Mouse (Mus musculus): ENCODE measurements at regions not wholly inside any gene's neighbourhood (a gene's known extent, or its start where the extent isn't known, plus 50 kb on each side); places are given as distances from the start of the nearest gene placed in this dataset.
A peak's percentile ranks its signal among the peaks of the same experiment; 100 is the strongest.
"Not testable (repeated sequence)": the region's sequence is repeated elsewhere in the genome, so short reads cannot be mapped to it uniquely, and the experiment has no call there.

DNA sequence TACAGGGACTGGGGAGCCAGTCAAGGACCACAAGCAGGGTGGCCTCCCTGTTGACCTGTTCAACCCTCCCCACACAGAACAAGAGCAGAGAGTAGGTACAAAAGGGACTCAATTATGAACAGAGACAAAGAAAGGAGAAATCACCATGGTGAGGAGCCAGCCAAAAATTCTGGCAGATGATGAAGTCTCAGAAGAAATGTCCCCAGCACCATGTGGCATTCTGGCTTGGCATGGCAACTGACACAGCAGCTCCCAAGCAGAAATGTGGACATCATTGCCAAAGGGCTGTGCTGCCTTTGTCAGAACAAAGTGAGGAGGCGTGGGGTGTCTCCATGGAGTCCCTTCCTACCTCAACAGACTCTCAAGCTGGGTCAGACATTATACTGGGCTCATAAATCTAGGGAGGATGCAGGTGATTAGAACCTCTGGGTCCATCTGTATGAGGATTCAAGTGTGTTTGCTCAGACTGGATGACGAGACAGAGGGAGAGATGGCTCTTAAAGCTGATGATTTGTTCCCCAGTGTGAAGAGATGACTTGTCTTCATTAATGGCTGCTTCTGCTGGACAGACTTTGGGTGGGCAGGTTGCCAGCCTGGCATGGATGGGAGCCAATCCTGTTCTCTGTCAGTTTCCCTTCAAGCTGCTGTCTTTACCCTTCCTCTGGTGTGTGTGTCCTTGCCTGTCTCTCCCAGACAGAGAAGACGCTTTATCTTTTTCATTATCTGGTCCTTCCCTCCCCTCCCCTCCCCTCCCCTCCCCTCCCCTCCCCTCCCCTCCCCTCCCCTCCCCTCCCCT lies 120.5 kb upstream of the Fhl2 start:
- DNase-seq (ENCODE audit: low spot score) = no peak
- no peaks in the 10 kb centered on the region for H3K4me1 ChIP-seq
- WGBS = 80% methylated on average over 3 of the region's 3 CpGs
- no peaks in the 10 kb centered on the region for H3K9me3 ChIP-seq
- H3K4me3 ChIP-seq = no peak overlapping the region
- no peak overlapping the region for H3K27ac ChIP-seq (replicated peaks)
- no peaks in the 10 kb centered on the region for H3K36me3 ChIP-seq (replicated peaks)
- H3K27me3 ChIP-seq (replicated peaks; ENCODE audit: low read depth, poor library complexity, severe bottlenecking) = no peaks in the 10 kb centered on the region

- H3K27ac ChIP-seq (replicated peaks); H3K4me1 ChIP-seq; DNase-seq (ENCODE audit: low spot score); H3K27me3 ChIP-seq (replicated peaks; ENCODE audit: low read depth, poor library complexity, severe bottlenecking); H3K4me3 ChIP-seq; H3K36me3 ChIP-seq (replicated peaks): not testable (repeated sequence)
- 94% methylated on average over 10 of the region's 10 CpGs for WGBS
- H3K9me3 ChIP-seq = peaks cover 14% of the 10 kb centered on the region
Measured at GRCm38 (mm10) chr1:43333488-43333887, 110.9 kb upstream of the Nck2 start.

DNA sequence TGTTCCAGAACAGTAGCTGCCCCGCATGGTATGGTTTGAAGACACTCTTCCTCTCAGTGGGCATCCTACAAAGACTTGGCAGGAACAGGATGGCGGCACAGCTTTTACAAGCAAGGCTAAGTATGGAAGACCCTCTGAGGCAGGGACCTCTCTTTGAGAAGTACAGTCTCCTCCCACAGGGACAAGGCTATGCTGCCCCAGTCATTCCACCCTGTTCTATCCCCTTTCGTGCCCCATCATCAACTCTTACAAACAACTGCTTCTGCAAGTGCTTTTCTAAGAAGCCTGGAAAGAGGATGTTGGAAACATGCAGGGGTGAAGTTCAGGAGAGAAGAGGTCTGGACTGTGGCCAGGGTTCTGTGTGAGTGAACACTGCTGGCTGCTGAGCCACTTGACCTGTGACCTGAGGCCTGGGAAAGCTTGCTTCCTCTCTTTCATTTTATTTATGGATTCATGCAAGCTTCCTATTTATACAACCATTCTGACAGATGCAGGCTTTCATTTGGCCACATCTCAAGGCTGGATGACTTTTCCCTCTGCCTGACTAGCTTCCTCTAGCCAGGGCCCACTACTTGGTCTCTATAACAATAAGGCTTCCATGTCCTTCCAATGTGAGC lies 107.1 kb upstream of the Nck2 start:
- no peaks in the 10 kb centered on the region for H3K36me3 ChIP-seq (replicated peaks)
- H3K4me3 ChIP-seq = no peak overlapping the region
- no peak overlapping the region for H3K27ac ChIP-seq (replicated peaks)
- H3K4me1 ChIP-seq = 0 out of 2 replicates have a peak, but pooled peaks cover 5% of the 10 kb centered on the region
- H3K9me3 ChIP-seq = peaks cover 14% of the 10 kb centered on the region
- no peak for DNase-seq (ENCODE audit: low spot score)
- no peaks in the 10 kb centered on the region for H3K27me3 ChIP-seq (replicated peaks; ENCODE audit: low read depth, poor library complexity, severe bottlenecking)
- WGBS = 89% methylated on average over 3 of the region's 3 CpGs

DNA sequence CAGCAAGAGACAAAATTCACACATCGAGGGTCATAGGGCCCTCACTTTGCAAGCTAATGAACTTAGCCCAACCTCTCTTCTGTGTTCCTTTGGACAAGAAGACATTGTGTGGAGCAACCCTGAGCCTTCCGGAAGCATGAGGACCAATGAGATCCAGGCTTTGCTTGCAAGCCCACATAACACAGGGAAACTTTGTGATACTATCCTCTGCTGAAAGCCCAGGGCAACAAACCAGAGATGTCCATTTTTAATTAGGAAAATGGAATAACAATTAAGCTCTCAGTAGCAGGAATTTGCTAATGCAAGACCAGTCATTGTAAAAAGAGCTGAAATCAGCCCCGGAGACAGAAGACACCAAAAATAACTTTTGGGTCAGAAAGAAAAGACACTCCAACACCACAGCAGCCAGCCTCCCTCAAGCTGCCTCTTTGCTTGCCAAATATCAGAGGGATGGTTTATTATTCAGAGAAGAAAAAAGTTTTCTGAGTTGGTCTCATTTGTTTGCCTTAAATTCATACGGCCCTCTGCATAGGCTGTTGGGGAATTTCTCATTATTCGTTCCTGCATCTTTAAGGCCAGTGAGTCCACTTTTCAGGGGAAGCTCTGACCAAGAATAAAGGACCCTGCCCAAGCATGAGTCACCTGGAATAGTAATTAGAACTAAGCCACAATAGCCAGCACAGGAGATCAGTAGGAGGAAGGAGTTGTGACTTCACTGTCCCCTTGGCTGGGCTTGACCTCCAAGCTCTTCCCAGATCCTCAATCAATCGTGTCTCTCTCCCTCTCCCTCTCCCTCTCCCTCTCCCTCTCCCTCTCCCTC lies 106.1 kb upstream of the Nck2 start:
- Histone ChIP-seq H3K36me3 (replicated peaks) (no peaks in the 10 kb centered on the region), H3K9me3 (0 out of 2 replicates have a peak, but pooled peaks cover 7% of the 10 kb centered on the region), H3K27ac (replicated peaks) (no peak overlapping the region), H3K4me1 (0 out of 2 replicates have a peak, but pooled peaks cover 5% of the 10 kb centered on the region), H3K27me3 (replicated peaks; ENCODE audit: low read depth, poor library complexity, severe bottlenecking) (no peaks in the 10 kb centered on the region), H3K4me3 (no peak overlapping the region)
- no peak for DNase-seq (ENCODE audit: low spot score)
- 74% methylated on average over 6 of the region's 6 CpGs for WGBS

GRCm38 (mm10) chr1:43342848-43343247 lies 101.5 kb upstream of the Nck2 start:
- no peak overlapping the region for H3K4me3 ChIP-seq
- H3K4me1 ChIP-seq = no peaks in the 10 kb centered on the region
- no peaks in the 10 kb centered on the region for H3K36me3 ChIP-seq (replicated peaks)
- no peaks in the 10 kb centered on the region for H3K27me3 ChIP-seq (replicated peaks; ENCODE audit: low read depth, poor library complexity, severe bottlenecking)
- H3K27ac ChIP-seq (replicated peaks) = no peak overlapping the region
- no peaks in the 10 kb centered on the region for H3K9me3 ChIP-seq
- DNase-seq (ENCODE audit: low spot score) = no peak
- 90% methylated on average over 2 of the region's 2 CpGs for WGBS

- Histone ChIP-seq H3K27me3 (replicated peaks; ENCODE audit: low read depth, poor library complexity, severe bottlenecking) (no peaks in the 10 kb centered on the region), H3K4me1 (no peaks in the 10 kb centered on the region), H3K4me3 (no peak overlapping the region), H3K9me3 (no peaks in the 10 kb centered on the region), H3K36me3 (replicated peaks) (no peaks in the 10 kb centered on the region), H3K27ac (replicated peaks) (no peak overlapping the region)
- WGBS = 88% methylated on average over 2 of the region's 2 CpGs
- DNase-seq (ENCODE audit: low spot score) = no peak
Measured at GRCm38 (mm10) chr1:43343410-43343809, 101.0 kb upstream of the Nck2 start.

DNA sequence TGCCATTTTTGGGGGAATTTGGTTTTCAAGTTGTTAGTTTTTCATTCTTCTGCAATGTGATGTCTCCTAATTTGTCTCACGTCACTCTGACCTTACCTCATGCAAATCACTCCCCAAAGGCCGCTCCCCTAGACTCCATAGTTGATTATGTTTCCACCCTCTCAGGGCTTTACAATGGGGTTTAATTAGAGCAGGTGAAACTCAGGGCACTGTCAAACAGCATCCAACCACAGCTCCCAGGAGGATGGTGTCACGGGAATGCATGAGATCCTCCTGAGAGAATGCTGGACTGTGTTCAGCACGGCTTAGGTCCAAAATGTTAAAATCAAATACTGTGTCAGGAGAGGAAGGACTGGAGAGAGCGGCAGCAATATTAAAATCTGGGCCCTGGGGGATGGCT lies 100.4 kb upstream of the Nck2 start:
- no peaks in the 10 kb centered on the region for H3K36me3 ChIP-seq (replicated peaks)
- no peak for DNase-seq (ENCODE audit: low spot score)
- H3K9me3 ChIP-seq = no peaks in the 10 kb centered on the region
- 87% methylated on average over 5 of the region's 5 CpGs for WGBS
- H3K4me1 ChIP-seq = no peaks in the 10 kb centered on the region
- H3K27ac ChIP-seq (replicated peaks) = no peak overlapping the region
- H3K27me3 ChIP-seq (replicated peaks; ENCODE audit: low read depth, poor library complexity, severe bottlenecking) = no peaks in the 10 kb centered on the region
- no peak overlapping the region for H3K4me3 ChIP-seq

DNA sequence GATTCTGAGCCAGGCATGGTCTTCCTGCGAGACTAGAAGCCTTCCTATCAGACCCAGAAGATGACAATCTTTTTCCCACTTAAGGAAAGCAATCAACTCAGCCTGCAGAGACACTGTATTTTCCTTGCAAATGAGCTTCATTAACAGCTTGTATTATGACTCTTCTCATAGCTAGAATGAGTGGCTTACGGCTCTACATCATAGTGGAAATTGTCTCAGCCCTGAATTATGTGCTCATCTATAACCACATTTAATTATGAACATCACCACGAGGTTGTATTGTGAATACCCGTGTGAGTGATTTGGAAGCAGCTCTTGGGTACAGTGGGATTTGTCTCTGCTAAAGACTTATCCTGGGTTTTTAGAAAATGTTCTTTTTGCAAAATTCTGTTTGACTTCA lies 97.2 kb upstream of the Nck2 start:
- 84% methylated on average over 4 of the region's 4 CpGs for WGBS
- H3K4me1 ChIP-seq = no peaks in the 10 kb centered on the region

GRCm38 (mm10) chr1:43349966-43350365 lies 94.4 kb upstream of the Nck2 start:
- Histone ChIP-seq H3K27ac (replicated peaks) (no peak overlapping the region), H3K27me3 (replicated peaks; ENCODE audit: low read depth, poor library complexity, severe bottlenecking) (no peaks in the 10 kb centered on the region), H3K4me1 (no peaks in the 10 kb centered on the region), H3K4me3 (no peak overlapping the region), H3K36me3 (replicated peaks) (no peaks in the 10 kb centered on the region), H3K9me3 (no peaks in the 10 kb centered on the region)
- no peak for DNase-seq (ENCODE audit: low spot score)
- 77% methylated on average over 3 of the region's 3 CpGs for WGBS

More for the DNA sequence above, 97.2 kb upstream of the Nck2 start:
- Histone ChIP-seq H3K4me3 (no peak overlapping the region), H3K9me3 (no peaks in the 10 kb centered on the region), H3K36me3 (replicated peaks) (no peaks in the 10 kb centered on the region), H3K27me3 (replicated peaks; ENCODE audit: low read depth, poor library complexity, severe bottlenecking) (no peaks in the 10 kb centered on the region), H3K27ac (replicated peaks) (no peak overlapping the region)
- no peak for DNase-seq (ENCODE audit: low spot score)

GRCm38 (mm10) chr1:43358191-43358590 lies 86.2 kb upstream of the Nck2 start:
- Histone ChIP-seq H3K4me1 (peaks cover 29% of the 10 kb centered on the region), H3K27me3 (replicated peaks; ENCODE audit: low read depth, poor library complexity, severe bottlenecking) (no peaks in the 10 kb centered on the region), H3K27ac (replicated peaks) (peak overlapping the region; percentile 61), H3K4me3 (no peak overlapping the region), H3K9me3 (no peaks in the 10 kb centered on the region), H3K36me3 (replicated peaks) (no peaks in the 10 kb centered on the region)
- DNase-seq (ENCODE audit: low spot score) = peak; percentile 67
- 44% methylated on average over 6 of the region's 6 CpGs for WGBS

GRCm38 (mm10) chr1:43359662-43360061 lies 84.7 kb upstream of the Nck2 start:
- H3K4me1 ChIP-seq = peaks cover 34% of the 10 kb centered on the region
- DNase-seq (ENCODE audit: low spot score) = no peak
- 84% methylated on average over 4 of the region's 4 CpGs for WGBS
- no peaks in the 10 kb centered on the region for H3K36me3 ChIP-seq (replicated peaks)
- 0 out of 2 replicates have a peak overlapping the region, but pooled peaks have one; percentile 71 for H3K27ac ChIP-seq (replicated peaks)
- no peaks in the 10 kb centered on the region for H3K27me3 ChIP-seq (replicated peaks; ENCODE audit: low read depth, poor library complexity, severe bottlenecking)
- H3K4me3 ChIP-seq = no peak overlapping the region
- no peaks in the 10 kb centered on the region for H3K9me3 ChIP-seq

DNA sequence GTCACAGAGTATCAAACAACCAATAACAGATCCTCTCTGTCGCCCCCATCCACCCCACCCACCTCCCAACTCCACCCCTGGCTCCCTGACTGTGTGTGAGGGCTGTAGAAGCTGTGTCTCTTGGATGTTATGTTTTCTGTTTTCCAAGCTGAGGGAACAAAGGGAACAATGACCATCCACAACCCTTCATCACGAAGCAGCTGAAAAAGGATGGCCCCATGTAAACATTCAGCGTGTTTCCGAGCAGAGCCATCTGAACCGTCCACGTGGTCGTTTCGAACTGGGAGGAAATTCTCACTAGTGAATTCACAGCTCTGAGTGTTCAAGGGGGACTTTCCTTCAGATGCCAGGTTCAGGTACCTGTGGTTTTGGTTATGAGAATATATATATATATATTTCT lies 84.1 kb upstream of the Nck2 start:
- Histone ChIP-seq H3K4me1 (peaks cover 37% of the 10 kb centered on the region), H3K36me3 (replicated peaks) (no peaks in the 10 kb centered on the region), H3K27ac (replicated peaks) (peak overlapping the region; percentile 71), H3K4me3 (no peak overlapping the region), H3K27me3 (replicated peaks; ENCODE audit: low read depth, poor library complexity, severe bottlenecking) (no peaks in the 10 kb centered on the region), H3K9me3 (no peaks in the 10 kb centered on the region)
- DNase-seq (ENCODE audit: low spot score) = no peak
- 55% methylated on average over 8 of the region's 8 CpGs for WGBS
